Mouse (Mus musculus) 3134 (cell line): ENCODE results near the gene Rasa4.
"Not testable (repeated sequence)": the region's sequence is repeated elsewhere in the genome, so short reads cannot be mapped to it uniquely, and the experiment has no call there.

Experiments
- DNase-seq: peaks from one replicate; pipeline ENCODE4 v3.0.0-alpha.2; 2011; ENCODE audit warnings: low spot score; ENCODE audit not compliant: insufficient read length; ENCODE audit errors: extremely low read depth

Gene Rasa4

GRCm38 (mm10) chr5:136160084-136160483 is 76.4 kb downstream of the Rasa4 start:
- DNase-seq: not testable (repeated sequence)
